Mouse (Mus musculus): ENCODE data around the gene Cyp2s1.
A peak's percentile ranks its signal among the peaks of the same experiment; 100 is the strongest.

The Cyp2s1 gene

GRCm38 (mm10) chr7:25781937-25782610, 34.6 kb downstream of the Cyp2s1 start:
- DNase-seq (ENCODE audit: low spot score in 2 of 2) = no peak

DNA sequence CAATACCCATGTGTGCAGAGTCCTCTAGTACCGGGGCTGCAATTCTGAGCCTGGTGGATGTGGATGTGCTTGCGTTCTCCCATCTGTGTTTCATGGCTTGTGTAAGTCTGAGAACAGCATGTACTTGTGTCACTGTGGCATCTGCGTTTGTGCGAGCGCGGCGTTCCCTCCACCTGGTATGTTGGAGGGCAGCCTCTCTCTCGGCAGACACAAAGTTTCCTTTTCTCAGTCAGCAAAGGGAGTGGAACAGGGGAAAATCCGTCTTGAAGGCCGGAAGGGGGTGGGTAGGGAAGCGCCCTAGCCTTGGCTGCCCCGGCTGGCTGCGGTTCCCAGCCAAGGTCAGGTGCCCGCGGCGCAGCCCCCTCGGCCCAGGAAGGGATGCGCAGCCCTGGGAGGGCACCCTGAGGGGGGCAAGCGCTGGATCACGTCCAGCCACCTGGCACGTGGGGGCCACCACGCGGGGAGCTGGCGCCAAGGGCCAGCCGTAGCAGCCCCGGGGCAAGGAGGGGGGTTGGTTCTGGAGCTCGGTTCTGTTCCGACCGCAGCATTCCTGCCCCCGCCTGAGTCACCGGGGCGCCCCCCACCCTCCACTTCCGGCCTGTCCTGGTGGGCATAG, 35.3 kb downstream of the Cyp2s1 start:
- peak; percentile 74 to 79 for DNase-seq (ENCODE audit: low spot score in 2 of 2)

GRCm38 (mm10) chr7:25780753-25781152, 36.0 kb downstream of the Cyp2s1 start:
- DNase-seq (ENCODE audit: low spot score in 2 of 2) = no peak

GRCm38 (mm10) chr7:25780021-25780420, 36.7 kb downstream of the Cyp2s1 start:
- DNase-seq (ENCODE audit: low spot score in 2 of 2) = no peak

GRCm38 (mm10) chr7:25768229-25768628, 48.5 kb downstream of the Cyp2s1 start:
- DNase-seq (ENCODE audit: low spot score in 2 of 2) = no peak

- no peak for DNase-seq (ENCODE audit: low spot score in 2 of 2)
These were observed 50.6 kb downstream of the Cyp2s1 start for GRCm38 (mm10) chr7:25766108-25766507.

DNA sequence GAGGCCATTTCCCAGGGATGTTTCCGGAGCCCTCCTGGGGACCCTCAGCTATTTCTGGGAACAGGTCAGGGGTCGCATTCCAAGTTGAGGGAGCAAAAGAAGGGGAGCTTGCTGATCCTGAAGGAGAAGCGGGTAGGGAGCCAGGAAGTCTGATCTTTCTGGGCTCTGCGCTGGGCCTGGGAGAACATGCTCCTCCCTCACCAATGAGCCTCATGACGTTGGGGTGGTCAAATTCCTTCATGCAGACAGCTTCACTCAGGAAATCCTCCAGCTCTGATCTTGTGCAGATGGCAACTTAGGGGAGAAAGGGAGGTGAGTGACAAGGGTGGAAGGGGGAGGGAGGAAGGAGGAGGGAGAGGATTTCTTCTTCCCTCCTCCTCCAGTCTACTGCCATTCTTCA, 52.5 kb downstream of the Cyp2s1 start:
- no peak for DNase-seq (ENCODE audit: low spot score in 2 of 2)

DNA sequence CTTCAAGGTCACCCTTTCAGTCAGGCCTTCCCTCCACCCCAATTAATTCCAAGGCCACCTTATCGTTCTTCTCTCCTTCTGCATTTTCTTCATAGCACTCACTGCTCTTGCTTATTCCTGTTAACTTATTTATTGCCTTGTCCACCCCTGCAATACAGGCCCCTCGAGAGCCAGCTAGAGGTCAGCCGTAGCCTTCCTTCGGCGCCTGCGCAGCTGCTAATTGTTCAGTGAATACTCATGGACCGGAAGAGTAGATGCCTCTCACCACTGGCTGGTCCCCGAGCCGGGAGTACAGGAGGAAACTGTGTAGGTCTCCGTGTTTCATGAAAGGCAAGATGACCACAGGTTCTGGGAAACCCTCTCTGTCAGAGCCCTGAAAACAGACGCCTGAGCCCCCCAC, 53.0 kb downstream of the Cyp2s1 start:
- DNase-seq (ENCODE audit: low spot score in 2 of 2) = no peak

GRCm38 (mm10) chr7:25761354-25761753, 55.4 kb downstream of the Cyp2s1 start:
- DNase-seq (ENCODE audit: low spot score in 2 of 2) = peak; percentile 47 to 56

DNA sequence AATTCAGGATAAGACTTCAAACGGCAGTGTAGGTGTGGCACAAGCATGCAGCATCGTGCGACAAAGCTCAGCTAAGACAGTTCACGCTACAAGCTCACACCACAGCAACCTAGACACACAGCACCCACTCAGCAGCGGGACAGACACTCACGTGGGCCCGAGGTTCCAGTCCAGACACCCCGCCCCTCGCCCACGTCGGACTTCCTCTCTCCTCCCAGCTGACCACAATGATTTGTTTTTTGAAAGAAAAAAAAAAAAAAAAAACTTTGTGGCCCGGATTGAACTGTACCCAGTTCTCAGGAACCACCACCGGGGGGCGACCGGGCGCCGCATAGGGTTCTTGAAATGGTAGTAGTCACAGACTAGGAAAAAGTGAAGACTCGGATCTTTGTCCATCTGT, 60.7 kb downstream of the Cyp2s1 start:
- DNase-seq (ENCODE audit: low spot score in 2 of 2) = peak; percentile 93 to 94

GRCm38 (mm10) chr7:25755468-25755833, 61.3 kb downstream of the Cyp2s1 start:
- DNase-seq (ENCODE audit: low spot score in 2 of 2) = peak; percentile 80 to 88

- peak; percentile 99 to 100 for DNase-seq (ENCODE audit: low spot score in 2 of 2)
These were observed 61.8 kb downstream of the Cyp2s1 start, which contains the start of gene Hnrnpul1 for GRCm38 (mm10) chr7:25754738-25755467. Gene Hnrnpul1, minus strand, starts transcription at chr7:25754757.

GRCm38 (mm10) chr7:25754439-25754737, 62.3 kb downstream of the Cyp2s1 start:
- no peak for DNase-seq (ENCODE audit: low spot score in 2 of 2)

GRCm38 (mm10) chr7:25753643-25754438, 62.9 kb downstream of the Cyp2s1 start:
- DNase-seq (ENCODE audit: low spot score in 2 of 2) = peak; percentile 42 to 47

GRCm38 (mm10) chr7:25753076-25753475, 63.6 kb downstream of the Cyp2s1 start:
- DNase-seq (ENCODE audit: low spot score in 2 of 2) = no peak
